Mouse (Mus musculus) thymus, postnatal 10 days (tissue): ENCODE data around the gene Osbp2.

Experiments used
- DNase-seq, 2 experiments: peaks; one replicate each; pipeline ENCODE4 v3.0.0; 2021; ENCODE audit warnings: low spot score in 2 of 2

Gene Osbp2

GRCm38 (mm10) chr11:3704404-3704803 lies 159.3 kb downstream of the Osbp2 start:
- DNase-seq = no peak

DNA sequence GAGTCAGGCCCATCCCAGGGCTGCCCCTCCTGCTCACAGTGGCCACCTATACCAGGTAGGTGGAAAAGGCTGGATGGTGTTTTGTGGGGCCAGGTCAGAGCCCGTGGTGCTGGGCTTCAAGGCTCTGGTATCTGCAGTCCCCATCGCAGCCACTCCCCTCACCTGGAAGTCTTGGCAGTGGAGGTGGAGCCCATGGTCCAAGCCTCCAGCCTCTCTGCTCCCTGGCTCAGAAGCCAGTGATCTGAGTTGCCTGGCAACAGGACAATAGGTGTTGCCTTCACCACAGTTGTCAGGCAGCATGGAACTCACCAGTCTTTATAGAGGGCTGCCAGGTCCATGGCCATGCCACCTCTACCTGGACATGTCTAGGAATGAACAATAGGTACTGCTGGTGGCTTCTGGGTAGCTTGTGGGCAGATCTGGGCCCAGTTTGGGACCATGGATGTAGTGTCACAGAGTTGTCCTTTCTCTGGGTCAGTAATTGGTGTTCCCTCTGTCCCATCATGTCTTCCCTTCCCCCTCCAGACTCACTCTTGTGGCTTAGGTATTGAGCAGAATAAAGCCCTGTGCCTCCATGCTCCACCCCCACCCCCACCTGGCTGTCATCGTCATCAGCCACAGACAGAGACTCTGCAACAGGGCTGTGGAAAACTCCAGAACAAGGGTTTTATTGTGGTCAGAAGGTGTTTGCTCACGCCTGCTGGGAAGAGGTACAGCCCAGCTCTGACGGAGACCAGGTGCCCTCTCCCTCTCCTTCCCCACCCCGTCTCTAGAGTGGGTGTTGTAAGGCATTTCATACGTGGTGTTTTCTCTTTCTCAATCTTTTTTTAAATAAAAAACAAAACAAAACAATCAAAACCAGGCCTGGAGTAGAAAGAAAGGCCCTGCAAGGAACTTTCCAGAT lies 160.4 kb downstream of the Osbp2 start:
- no peak for DNase-seq

DNA sequence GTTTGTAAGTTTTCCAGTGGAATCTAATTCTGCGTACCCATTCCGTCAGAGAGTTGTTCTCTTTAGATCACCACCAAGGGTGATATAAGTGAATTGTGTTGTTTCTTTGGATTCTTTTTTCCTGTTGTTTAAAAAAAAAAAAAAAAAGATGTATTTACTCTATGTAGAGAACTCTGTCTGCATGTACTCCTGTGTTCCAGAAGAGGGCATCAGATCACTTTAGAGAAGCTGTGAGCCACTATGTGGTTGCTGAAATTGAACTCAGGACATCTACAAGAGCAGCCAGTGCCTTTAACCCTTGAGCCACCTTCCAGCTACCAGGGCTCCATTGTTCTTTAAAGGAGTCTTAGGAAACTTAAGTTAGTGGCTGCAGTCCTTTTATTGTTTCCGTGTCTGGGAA lies 166.3 kb downstream of the Osbp2 start:
- no peak for DNase-seq

- no peak for DNase-seq
Measured at GRCm38 (mm10) chr11:3696086-3696616, 167.6 kb downstream of the Osbp2 start.

DNA sequence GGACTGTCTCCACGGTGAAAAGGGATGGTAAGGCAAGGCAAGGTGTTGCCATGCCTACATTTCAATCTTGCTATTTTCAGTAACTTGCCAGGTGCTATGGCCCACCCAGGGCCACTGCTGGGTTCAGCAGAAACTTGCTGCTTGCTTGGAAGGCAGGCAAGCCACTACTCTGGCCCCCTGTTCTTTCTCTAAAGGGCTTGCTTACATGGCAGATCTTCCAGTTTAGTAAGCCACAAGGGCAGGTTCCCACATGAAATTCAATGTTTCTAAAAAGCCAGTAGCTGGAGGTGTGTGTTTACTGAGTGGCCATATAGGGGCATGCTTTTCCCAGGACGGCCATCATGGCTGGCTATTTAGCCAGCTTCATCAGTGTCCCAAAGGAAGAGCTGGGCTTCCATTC lies 172.0 kb downstream of the Osbp2 start:
- no peak for DNase-seq

DNA sequence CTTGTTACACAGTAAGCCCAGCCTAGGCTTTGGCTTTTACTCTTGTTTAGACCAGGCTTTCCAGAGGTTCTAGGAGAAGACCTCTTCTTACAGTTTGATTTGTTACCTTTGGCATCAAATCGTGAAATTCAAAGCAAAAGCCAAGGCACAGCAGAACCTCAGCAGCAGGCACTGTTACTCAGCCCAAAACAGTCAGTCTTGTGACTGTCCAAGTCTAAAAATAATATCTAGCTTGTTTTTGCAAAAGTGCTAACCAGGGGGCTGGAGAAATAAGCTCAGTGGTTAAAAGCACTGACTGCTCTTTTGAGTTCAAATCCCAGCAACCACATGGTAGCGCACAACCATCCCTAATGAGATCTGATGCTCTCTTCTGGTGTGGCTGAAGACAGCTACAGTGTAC lies 176.8 kb downstream of the Osbp2 start:
- DNase-seq = no peak

DNA sequence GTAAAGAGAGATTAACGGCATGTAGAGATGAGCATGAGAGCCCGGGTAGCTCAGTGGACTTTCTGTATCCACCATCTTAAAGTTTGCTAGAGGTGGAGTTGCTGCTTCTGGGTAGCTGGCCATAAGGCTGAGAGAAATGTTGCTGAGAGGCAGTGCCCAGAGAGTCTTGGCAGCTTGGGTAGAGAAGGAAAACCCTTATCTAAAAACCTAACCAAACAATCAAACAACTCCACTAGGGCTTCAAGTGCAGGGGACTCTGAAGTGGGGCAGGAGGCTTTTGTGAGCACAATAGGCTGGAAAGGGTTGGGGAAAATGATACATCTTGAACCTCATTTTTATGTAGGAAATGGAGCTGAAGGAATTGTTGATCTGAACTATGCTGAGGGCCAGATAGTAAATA lies 177.4 kb downstream of the Osbp2 start:
- DNase-seq = no peak

DNA sequence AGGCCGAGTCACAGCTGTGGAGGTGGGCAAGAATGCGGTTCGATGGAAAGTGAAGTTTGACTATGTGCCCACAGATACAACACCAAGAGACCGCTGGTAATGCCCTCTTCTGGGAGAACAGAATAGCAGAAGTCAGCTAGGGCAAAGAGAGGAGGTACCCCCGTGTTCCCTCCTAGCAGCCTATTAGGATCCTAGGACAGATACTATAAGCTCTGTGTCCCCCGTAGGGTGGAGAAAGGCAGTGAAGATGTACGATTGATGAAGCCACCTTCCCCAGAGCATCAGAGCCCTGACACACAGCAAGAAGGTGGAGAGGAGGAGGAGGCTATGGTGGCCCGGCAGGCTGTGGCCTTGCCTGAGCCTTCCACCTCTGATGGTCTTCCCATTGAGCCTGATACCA lies 178.3 kb downstream of the Osbp2 start:
- no peak for DNase-seq

DNA sequence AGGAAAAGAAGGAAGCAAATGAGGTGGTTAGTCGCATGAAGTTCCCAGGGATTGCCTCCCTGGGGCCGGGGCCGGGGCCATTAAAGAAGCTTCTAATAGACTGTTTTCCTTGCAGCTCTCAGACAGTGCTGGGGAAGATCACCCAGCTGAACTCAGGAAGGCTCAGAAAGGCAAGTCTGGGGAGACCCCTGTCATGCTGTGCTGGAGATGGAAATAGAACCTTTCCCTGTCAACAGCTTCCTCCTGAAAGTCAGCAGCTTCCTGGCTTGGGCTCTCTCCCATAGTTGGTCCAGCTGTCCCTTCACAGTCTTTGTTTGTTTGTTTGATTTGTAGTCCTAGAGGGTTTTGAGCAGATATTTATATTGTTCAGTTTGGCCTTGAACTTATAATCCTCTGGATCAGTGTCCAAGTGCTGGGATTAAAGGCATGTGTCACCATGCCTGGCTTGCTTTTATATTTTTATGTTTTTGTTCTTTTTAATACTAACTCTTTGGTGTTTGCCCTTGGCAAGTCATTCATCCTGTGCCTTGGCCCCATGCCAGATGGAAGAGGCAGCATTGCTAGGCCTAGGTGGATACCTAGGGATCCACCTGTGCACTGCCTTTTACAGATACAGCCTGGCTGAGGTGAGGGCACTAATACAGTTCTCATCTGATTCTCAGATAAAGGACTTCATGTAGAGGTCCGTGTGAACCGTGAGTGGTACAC lies 178.8 kb downstream of the Osbp2 start:
- no peak for DNase-seq

DNA sequence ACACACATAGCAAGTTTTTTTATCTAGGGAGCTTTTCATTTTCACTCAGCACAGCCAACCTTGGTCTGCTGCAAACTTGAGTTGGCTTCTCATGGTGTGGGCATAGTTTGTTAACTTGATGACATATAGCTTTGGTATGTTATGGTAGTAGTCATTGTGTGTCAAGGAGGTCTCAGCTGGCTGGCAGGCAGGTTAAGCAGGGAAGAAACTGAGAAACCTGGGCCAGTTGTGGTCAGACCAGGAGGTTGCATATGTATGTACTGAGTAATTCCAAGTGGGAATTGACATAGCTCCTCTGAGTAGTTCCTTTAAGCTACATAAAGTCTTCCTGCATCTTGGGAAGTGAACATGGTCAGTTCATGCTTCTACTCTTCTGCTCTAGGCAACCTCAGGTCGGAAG lies 179.5 kb downstream of the Osbp2 start:
- DNase-seq = no peak

- DNase-seq = no peak
Measured at GRCm38 (mm10) chr11:3683696-3684095, 180.0 kb downstream of the Osbp2 start.

DNA sequence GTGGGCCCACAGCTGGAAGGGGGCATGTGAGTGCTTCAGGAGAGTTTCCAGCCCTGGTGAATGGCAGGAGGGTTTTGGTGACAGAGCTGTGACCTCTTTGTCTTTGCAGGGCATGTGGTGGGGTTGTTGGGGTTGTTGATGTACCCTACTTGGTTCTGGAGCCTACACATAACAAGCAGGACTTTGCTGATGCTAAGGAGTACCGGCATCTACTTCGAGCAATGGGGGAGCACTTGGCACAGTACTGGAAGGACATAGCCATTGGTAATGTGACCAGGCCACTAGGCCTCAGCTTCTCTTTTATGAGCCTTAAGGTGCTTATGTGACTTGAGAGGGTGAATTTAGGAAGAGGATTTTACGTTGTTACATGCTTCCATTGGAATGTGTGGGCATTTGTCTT lies 183.9 kb downstream of the Osbp2 start:
- no peak for DNase-seq

DNA sequence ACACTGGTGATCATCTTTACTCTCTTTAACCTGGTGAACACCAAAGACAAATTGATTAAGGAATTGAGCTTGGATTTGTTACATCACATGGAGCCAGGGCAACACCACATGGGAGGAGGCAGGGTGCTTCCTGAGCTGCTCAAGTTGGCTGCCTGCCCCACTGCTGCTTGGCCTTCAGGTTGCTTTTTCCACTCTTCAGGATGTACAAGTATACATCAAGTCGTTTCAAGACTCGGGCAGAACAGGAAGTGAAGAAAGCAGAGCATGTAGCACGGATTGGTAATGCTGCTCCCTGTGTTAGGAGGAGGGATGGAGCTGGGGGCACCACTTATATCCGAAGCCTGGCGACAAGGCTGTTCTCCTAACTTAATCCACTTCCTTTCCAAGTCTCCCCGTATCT lies 186.5 kb downstream of the Osbp2 start:
- DNase-seq = no peak

DNA sequence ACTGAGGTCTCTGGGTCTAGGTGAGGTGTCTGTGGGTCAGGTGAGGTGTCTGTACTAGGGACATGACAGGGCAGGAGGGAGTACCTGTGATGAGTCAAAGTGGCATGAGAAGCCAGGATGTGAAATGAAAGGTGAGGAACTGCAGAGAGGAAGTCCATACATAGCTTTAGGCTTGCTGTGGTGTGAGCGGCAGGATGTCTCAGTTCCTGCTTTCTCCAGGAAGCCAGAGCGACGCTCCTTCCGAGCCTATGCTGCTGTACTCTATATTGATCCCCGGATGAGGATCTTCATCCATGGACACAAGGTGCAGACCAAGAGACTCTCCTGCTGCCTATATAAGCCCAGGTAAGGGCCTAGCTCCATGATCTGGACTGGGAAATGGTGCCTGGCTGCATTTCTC lies 187.3 kb downstream of the Osbp2 start:
- DNase-seq = no peak

- DNase-seq = no peak
Measured at GRCm38 (mm10) chr11:3674545-3674944, 189.2 kb downstream of the Osbp2 start.

DNA sequence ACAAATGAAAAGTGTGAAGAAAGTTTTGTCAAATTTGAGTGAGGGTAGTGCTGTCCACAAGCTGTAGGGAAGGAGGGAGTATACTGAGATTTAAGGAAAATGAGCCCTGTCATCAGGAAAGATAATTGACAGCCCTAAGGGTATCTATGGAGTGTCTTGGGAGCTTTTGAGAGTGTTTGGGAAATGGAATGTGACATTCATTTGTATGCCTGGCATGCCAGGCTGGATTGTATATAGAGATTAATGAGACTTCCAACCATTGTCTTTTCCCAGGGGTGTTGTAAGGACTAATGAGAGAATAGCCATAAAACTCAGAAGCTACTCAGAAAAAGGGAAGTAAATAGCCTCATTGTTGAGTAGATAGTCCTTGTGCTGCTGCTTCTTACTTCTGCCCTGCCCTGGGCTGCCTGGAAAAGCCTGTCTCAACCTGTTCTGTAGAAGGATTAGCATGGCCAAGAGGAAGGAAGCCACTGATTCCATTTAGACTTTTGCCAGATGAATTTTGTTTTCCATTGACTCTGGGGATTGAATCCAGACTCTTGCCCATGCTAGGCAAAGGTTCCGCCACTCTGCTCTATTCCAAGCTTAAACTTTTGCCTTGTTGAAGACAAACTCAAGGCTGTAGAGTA lies 192.6 kb downstream of the Osbp2 start:
- no peak for DNase-seq

DNA sequence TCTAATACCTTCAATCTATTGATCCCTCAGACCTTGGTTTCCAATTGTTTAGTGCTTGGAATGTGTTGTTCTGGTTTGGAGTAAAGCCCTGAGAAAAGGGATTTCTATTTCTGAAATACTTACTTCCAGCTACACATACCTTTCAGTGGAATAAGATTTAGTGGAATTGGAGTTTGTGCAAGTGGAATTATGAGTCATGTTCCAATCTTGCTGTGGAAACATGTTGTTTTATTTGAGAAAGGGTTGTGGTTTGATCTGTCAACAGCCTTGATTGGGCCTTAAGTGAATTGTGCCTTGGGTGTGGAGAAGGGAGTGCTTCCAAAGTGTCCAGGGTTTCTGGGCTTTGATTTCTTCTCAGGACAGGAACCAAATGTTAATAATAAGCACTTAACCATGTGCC lies 193.9 kb downstream of the Osbp2 start:
- DNase-seq = no peak

- DNase-seq = no peak
Measured at GRCm38 (mm10) chr11:3668768-3669167, 194.9 kb downstream of the Osbp2 start.

- no peak for DNase-seq
Measured at GRCm38 (mm10) chr11:3667506-3667905, 196.2 kb downstream of the Osbp2 start.

DNA sequence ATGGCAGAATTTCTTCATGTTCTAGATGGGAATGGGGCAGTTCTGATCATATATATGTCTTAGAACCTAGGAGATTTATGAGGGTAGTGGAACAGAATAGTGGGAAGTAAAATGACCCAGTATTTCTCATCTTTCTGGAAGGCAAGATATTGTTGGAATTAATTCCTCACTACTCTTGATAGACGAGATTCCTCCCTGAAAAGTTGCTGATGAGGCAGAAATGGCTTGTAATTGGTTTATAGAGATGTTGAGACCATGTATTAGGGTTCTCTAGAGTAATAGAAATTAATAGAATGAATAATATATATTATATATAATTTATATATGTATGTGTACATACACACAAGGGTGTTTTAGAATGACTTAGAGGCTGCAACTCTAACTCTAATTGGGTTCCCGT lies 201.7 kb downstream of the Osbp2 start:
- DNase-seq = no peak
